Mouse (Mus musculus) small intestine, adult 2 months (tissue): ENCODE results near the gene Fxyd7.

ENCODE experiments used
- CTCF ChIP-seq: fragments of 200-500 bp; IDR thresholded peaks from 2 replicates; pipeline ENCODE4 v1.5.1; 2012; ENCODE audit warnings: low read depth, mild to moderate bottlenecking, control low read depth, inconsistent platforms, low read length, moderate library complexity, mixed read lengths; ENCODE audit not compliant: insufficient replicate concordance, insufficient read length; ENCODE audit errors: extremely low read depth
- POLR2A ChIP-seq: fragments of 200-500 bp; IDR thresholded peaks from 2 replicates; pipeline ENCODE4 v1.6.1; 2012; ENCODE audit warnings: low read depth, mild to moderate bottlenecking, control low read depth, inconsistent platforms, low read length, moderate library complexity

- TF ChIP-seq CTCF (no peak), POLR2A (no peak)
Observed at GRCm38 (mm10) chr7:31055354-31055824, 4.1 kb upstream of the Fxyd7 start.
